Mouse (Mus musculus) ES-Bruce4 (cell line): ENCODE results near the gene Eif4a2.

Experiments
- CTCF ChIP-seq: IDR thresholded peaks from one replicate; pipeline ENCODE4 v1.8.1; 2011; ENCODE audit warnings: low read depth, low read length
- POLR2A ChIP-seq: IDR thresholded peaks from one replicate; pipeline ENCODE4 v1.8.1; 2011; ENCODE audit warnings: low read length; ENCODE audit not compliant: insufficient read depth

DNA sequence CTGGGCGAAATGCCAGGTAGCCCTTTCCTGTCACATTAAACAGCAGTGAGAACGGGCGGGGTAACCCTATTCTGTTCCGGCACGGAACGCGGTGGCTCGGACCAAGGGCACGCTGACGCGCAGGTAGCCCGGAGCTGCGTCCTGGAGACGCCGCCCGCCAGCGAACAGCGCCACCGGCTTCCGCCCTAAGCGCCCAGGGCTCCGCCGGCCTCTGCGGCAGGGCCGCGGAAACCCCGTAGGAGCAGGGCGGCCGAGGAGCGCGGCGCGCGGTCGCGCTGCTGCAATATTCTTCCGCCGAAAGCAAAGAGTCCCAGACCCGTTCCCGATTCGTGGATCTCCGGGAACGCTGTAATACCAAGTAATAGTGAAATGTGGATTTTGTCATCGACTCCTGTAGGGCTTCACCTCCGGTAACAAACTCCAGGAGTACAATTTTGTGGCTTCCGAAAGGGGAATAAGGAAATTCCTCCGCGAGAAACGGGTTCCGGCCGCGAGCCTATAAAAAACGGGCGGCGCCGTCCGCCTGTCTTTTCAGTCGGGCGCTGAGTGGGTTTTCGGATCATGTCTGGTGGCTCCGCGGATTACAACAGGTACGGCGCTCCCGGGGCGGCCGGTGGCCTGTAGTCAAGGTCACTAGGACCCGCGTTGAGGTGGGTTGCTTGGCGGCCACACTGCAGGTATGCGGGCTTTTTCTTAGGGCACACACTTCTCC is at the start of gene Eif4a2:
- TF ChIP-seq CTCF: no peak
- peak; percentile 62 for TF ChIP-seq POLR2A
